Mouse (Mus musculus): ENCODE results near the gene Apoh.

Apoh gene

GRCm38 (mm10) chr11:108333583-108334379 lies 9.4 kb upstream of the Apoh start:
- DNase-seq = no peak

- DNase-seq = no peak
These were observed 8.5 kb upstream of the Apoh start for GRCm38 (mm10) chr11:108334658-108335057.

GRCm38 (mm10) chr11:108335536-108335935 lies 7.6 kb upstream of the Apoh start:
- no peak for DNase-seq

GRCm38 (mm10) chr11:108336445-108336844 lies 6.7 kb upstream of the Apoh start:
- DNase-seq = no peak

GRCm38 (mm10) chr11:108340293-108340692 lies 2.9 kb upstream of the Apoh start:
- no peak for DNase-seq

GRCm38 (mm10) chr11:108341783-108342182 lies 1.4 kb upstream of the Apoh start:
- no peak for DNase-seq

- peak; percentile 94 for DNase-seq
These were observed 772 bp downstream of the Apoh start, which contains the start of gene Prkca for GRCm38 (mm10) chr11:108343789-108344462. TSS of gene Prkca (minus strand) at chr11:108343928.

- DNase-seq = no peak
These were observed 1.6 kb downstream of the Apoh start for GRCm38 (mm10) chr11:108344759-108345158.

GRCm38 (mm10) chr11:108345321-108345720 lies 2.2 kb downstream of the Apoh start:
- DNase-seq = no peak

GRCm38 (mm10) chr11:108350799-108351198 lies 7.6 kb downstream of the Apoh start:
- no peak for DNase-seq

- no peak for DNase-seq
These were observed 9.8 kb downstream of the Apoh start for GRCm38 (mm10) chr11:108352842-108353388.

- DNase-seq = no peak
These were observed 12.9 kb downstream of the Apoh start for GRCm38 (mm10) chr11:108356020-108356419.

- DNase-seq = no peak
These were observed 15.8 kb downstream of the Apoh start for GRCm38 (mm10) chr11:108358911-108359310.

- no peak for DNase-seq
These were observed 17.8 kb downstream of the Apoh start for GRCm38 (mm10) chr11:108360983-108361382.

- no peak for DNase-seq
These were observed 19.8 kb downstream of the Apoh start for GRCm38 (mm10) chr11:108362965-108363364.

- no peak for DNase-seq
These were observed 20.8 kb downstream of the Apoh start for GRCm38 (mm10) chr11:108363991-108364390.

- DNase-seq = no peak
These were observed 21.9 kb downstream of the Apoh start for GRCm38 (mm10) chr11:108364945-108365589.

GRCm38 (mm10) chr11:108365600-108365999 lies 22.4 kb downstream of the Apoh start:
- no peak for DNase-seq

- DNase-seq = no peak
These were observed 23.9 kb downstream of the Apoh start for GRCm38 (mm10) chr11:108367046-108367445.

- DNase-seq = no peak
These were observed 33.7 kb downstream of the Apoh start for GRCm38 (mm10) chr11:108376815-108377214.

- DNase-seq = peak; percentile 62
These were observed 34.7 kb downstream of the Apoh start for GRCm38 (mm10) chr11:108377680-108378362.

- no peak for DNase-seq
These were observed 35.2 kb downstream of the Apoh start for GRCm38 (mm10) chr11:108378363-108378751.

- no peak for DNase-seq
These were observed 39.5 kb downstream of the Apoh start for GRCm38 (mm10) chr11:108382664-108383063.

All from cerebellum, adult 8-10 months (tissue).